Mouse (Mus musculus): ENCODE measurements at regions not wholly inside any gene's neighbourhood (a gene's known extent, or its start where the extent isn't known, plus 50 kb on each side); places are given as distances from the start of the nearest gene placed in this dataset.

- no peak for DNase-seq (ENCODE audit: extremely low read depth, low read depth, low spot score)
- 86% methylated on average over 2 of the region's 2 CpGs for WGBS
- Histone ChIP-seq H3K27ac (replicated peaks; ENCODE audit: insufficient read depth, low read depth, low read length) (no peak overlapping the region), H3K27me3 (ENCODE audit: control insufficient read depth, insufficient read depth, low read length) (no peaks in the 10 kb centered on the region), H3K79me2 (ENCODE audit: control insufficient read depth, insufficient read depth, low read length) (no peaks in the 10 kb centered on the region), H3K4me1 (ENCODE audit: control insufficient read depth, insufficient read depth, low read length) (no peaks in the 10 kb centered on the region), H3K4me3 (ENCODE audit: insufficient read depth, low read depth, low read length) (no peak overlapping the region), H3K36me3 (ENCODE audit: control insufficient read depth, insufficient read depth, low read length) (no peaks in the 10 kb centered on the region), H3K9ac (ENCODE audit: low read depth, low read length) (no peak overlapping the region)
- no peak for TF ChIP-seq CTCF (IDR thresholded peaks at IDR 0.05; ENCODE audit: low read depth, low read length)
- TF ChIP-seq POLR2A (IDR thresholded peaks at IDR 0.05; ENCODE audit: extremely low read depth, insufficient read depth, low read length), result no peak
Observed at GRCm38 (mm10) chr15:31989093-31989492, 188.0 kb upstream of the Tas2r119 start.

- TF ChIP-seq CTCF (IDR thresholded peaks at IDR 0.05; ENCODE audit: low read depth, low read length), result no peak
- no peak for TF ChIP-seq POLR2A (IDR thresholded peaks at IDR 0.05; ENCODE audit: extremely low read depth, insufficient read depth, low read length)
- Histone ChIP-seq H3K27ac (replicated peaks; ENCODE audit: insufficient read depth, low read depth, low read length) (no peak overlapping the region), H3K4me1 (ENCODE audit: control insufficient read depth, insufficient read depth, low read length) (no peaks in the 10 kb centered on the region), H3K4me3 (ENCODE audit: insufficient read depth, low read depth, low read length) (no peak overlapping the region), H3K27me3 (ENCODE audit: control insufficient read depth, insufficient read depth, low read length) (no peaks in the 10 kb centered on the region), H3K9ac (ENCODE audit: low read depth, low read length) (no peak overlapping the region), H3K79me2 (ENCODE audit: control insufficient read depth, insufficient read depth, low read length) (no peaks in the 10 kb centered on the region), H3K36me3 (ENCODE audit: control insufficient read depth, insufficient read depth, low read length) (no peaks in the 10 kb centered on the region)
- no peak for DNase-seq (ENCODE audit: extremely low read depth, low read depth, low spot score)
- 87% methylated on average over 6 of the region's 6 CpGs for WGBS
Observed at GRCm38 (mm10) chr15:31989593-31990290, 187.3 kb upstream of the Tas2r119 start.

GRCm38 (mm10) chr15:31997996-31998395, 179.1 kb upstream of the Tas2r119 start:
- TF ChIP-seq CTCF (IDR thresholded peaks at IDR 0.05; ENCODE audit: low read depth, low read length) (no peak), POLR2A (IDR thresholded peaks at IDR 0.05; ENCODE audit: extremely low read depth, insufficient read depth, low read length) (no peak)
- H3K27ac ChIP-seq (replicated peaks; ENCODE audit: insufficient read depth, low read depth, low read length), result no peak overlapping the region
- no peak overlapping the region for H3K4me3 ChIP-seq (ENCODE audit: insufficient read depth, low read depth, low read length)
- no peaks in the 10 kb centered on the region for H3K4me1 ChIP-seq (ENCODE audit: control insufficient read depth, insufficient read depth, low read length)
- no peak for DNase-seq (ENCODE audit: extremely low read depth, low read depth, low spot score)
- no peaks in the 10 kb centered on the region for H3K79me2 ChIP-seq (ENCODE audit: control insufficient read depth, insufficient read depth, low read length)
- no peak overlapping the region for H3K9ac ChIP-seq (ENCODE audit: low read depth, low read length)
- H3K36me3 ChIP-seq (ENCODE audit: control insufficient read depth, insufficient read depth, low read length), result no peaks in the 10 kb centered on the region
- WGBS, result 88% methylated on average over 2 of the region's 2 CpGs
- no peaks in the 10 kb centered on the region for H3K27me3 ChIP-seq (ENCODE audit: control insufficient read depth, insufficient read depth, low read length)

- no peak for DNase-seq (ENCODE audit: extremely low read depth, low read depth, low spot score)
- no peaks in the 10 kb centered on the region for H3K27me3 ChIP-seq (ENCODE audit: control insufficient read depth, insufficient read depth, low read length)
Observed at GRCm38 (mm10) chr15:31999553-31999952, 177.5 kb upstream of the Tas2r119 start.

GRCm38 (mm10) chr15:32002950-32003422, 174.1 kb upstream of the Tas2r119 start:
- Histone ChIP-seq H3K36me3 (ENCODE audit: control insufficient read depth, insufficient read depth, low read length) (no peaks in the 10 kb centered on the region), H3K4me3 (ENCODE audit: insufficient read depth, low read depth, low read length) (no peak overlapping the region), H3K27ac (replicated peaks; ENCODE audit: insufficient read depth, low read depth, low read length) (no peak overlapping the region), H3K79me2 (ENCODE audit: control insufficient read depth, insufficient read depth, low read length) (no peaks in the 10 kb centered on the region), H3K27me3 (ENCODE audit: control insufficient read depth, insufficient read depth, low read length) (no peaks in the 10 kb centered on the region; the same call in 1 of the 2 replicates), H3K4me1 (ENCODE audit: control insufficient read depth, insufficient read depth, low read length) (no peaks in the 10 kb centered on the region), H3K9ac (ENCODE audit: low read depth, low read length) (no peak overlapping the region)
- DNase-seq (ENCODE audit: extremely low read depth, low read depth, low spot score), result no peak
- no peak for TF ChIP-seq POLR2A (IDR thresholded peaks at IDR 0.05; ENCODE audit: extremely low read depth, insufficient read depth, low read length)
- TF ChIP-seq CTCF (IDR thresholded peaks at IDR 0.05; ENCODE audit: low read depth, low read length), result no peak
- 73% methylated on average over 2 of the region's 2 CpGs for WGBS

More at GRCm38 (mm10) chr15:31999553-31999952, 177.5 kb upstream of the Tas2r119 start:
- Histone ChIP-seq H3K4me1 (ENCODE audit: control insufficient read depth, insufficient read depth, low read length) (no peaks in the 10 kb centered on the region), H3K9ac (ENCODE audit: low read depth, low read length) (no peak overlapping the region), H3K79me2 (ENCODE audit: control insufficient read depth, insufficient read depth, low read length) (no peaks in the 10 kb centered on the region), H3K36me3 (ENCODE audit: control insufficient read depth, insufficient read depth, low read length) (no peaks in the 10 kb centered on the region), H3K27ac (replicated peaks; ENCODE audit: insufficient read depth, low read depth, low read length) (no peak overlapping the region), H3K4me3 (ENCODE audit: insufficient read depth, low read depth, low read length) (no peak overlapping the region)
- WGBS, result 72% methylated on average over 5 of the region's 5 CpGs
- TF ChIP-seq CTCF (IDR thresholded peaks at IDR 0.05; ENCODE audit: low read depth, low read length) (no peak), POLR2A (IDR thresholded peaks at IDR 0.05; ENCODE audit: extremely low read depth, insufficient read depth, low read length) (no peak)

- no peak for TF ChIP-seq CTCF (IDR thresholded peaks at IDR 0.05; ENCODE audit: low read depth, low read length)
- TF ChIP-seq POLR2A (IDR thresholded peaks at IDR 0.05; ENCODE audit: extremely low read depth, insufficient read depth, low read length), result no peak
- Histone ChIP-seq H3K9ac (ENCODE audit: low read depth, low read length) (no peak overlapping the region), H3K27ac (replicated peaks; ENCODE audit: insufficient read depth, low read depth, low read length) (no peak overlapping the region), H3K4me1 (ENCODE audit: control insufficient read depth, insufficient read depth, low read length) (no peaks in the 10 kb centered on the region), H3K4me3 (ENCODE audit: insufficient read depth, low read depth, low read length) (no peak overlapping the region), H3K36me3 (ENCODE audit: control insufficient read depth, insufficient read depth, low read length) (no peaks in the 10 kb centered on the region), H3K79me2 (ENCODE audit: control insufficient read depth, insufficient read depth, low read length) (no peaks in the 10 kb centered on the region), H3K27me3 (ENCODE audit: control insufficient read depth, insufficient read depth, low read length) (no peaks in the 10 kb centered on the region; the same call in 1 of the 2 replicates)
- DNase-seq (ENCODE audit: extremely low read depth, low read depth, low spot score), result no peak
- 56% methylated on average over 6 of the region's 6 CpGs for WGBS
Observed at GRCm38 (mm10) chr15:32003489-32003888, 173.6 kb upstream of the Tas2r119 start.

Measured in liver, adult 2 months (tissue).